Comparison of ENCODE assay signal across 8 mouse cellular contexts in genomic region chr8:121665329-121665728, GRCm38 (mm10). TPM values are rescaled to one million over a fixed set of nuclear protein-coding genes. Genes with fewer than 3 reads are reported as not detected.
A peak's percentile ranks its signal among the peaks of the same experiment; 100 is the strongest.
DNase-seq lines count a peak whose midpoint lies in the region; ATAC-seq lines count a peak whose summit lies in the region.

No protein-coding gene starts in this region.

- ATAC-seq in embryonic facial prominence, embryonic 12.5 days (ENCODE audit: insufficient number of reproducible peaks, insufficient read depth, low FRiP score, low TSS enrichment), result 0 out of 2 replicates have a peak, but pooled peaks have one; percentile 12
- ATAC-seq in heart, embryonic 11.5 days (replicated peaks; ENCODE audit: insufficient number of reproducible peaks, low FRiP score, low TSS enrichment), result peak; percentile 59
- ATAC-seq in lung, embryonic 16.5 days (ENCODE audit: low read depth), result peak; percentile 94

- H3K27ac ChIP-seq in embryonic facial prominence, embryonic 12.5 days, result peak overlapping the region; percentile 82
- peak overlapping the region; percentile 84 for H3K27ac ChIP-seq in heart, embryonic 11.5 days (ENCODE audit: low read depth, low read length)
- peak overlapping the region; percentile 95 for H3K27ac ChIP-seq in lung, embryonic 16.5 days (ENCODE audit: low read length)

- WGBS in embryonic facial prominence, embryonic 12.5 days, result 3% methylated on average over 16 of the region's 16 CpGs
- WGBS in heart, embryonic 11.5 days (ENCODE audit: insufficient replicate concordance), result 6% methylated on average over 16 of the region's 16 CpGs
- under 1% methylated on average over 16 of the region's 16 CpGs for WGBS in lung, embryonic 16.5 days

- H3K4me3 ChIP-seq in embryonic facial prominence, embryonic 12.5 days, result peak overlapping the region; percentile 1; the same call in 1 of the 2 replicates
- H3K4me3 ChIP-seq in heart, embryonic 11.5 days (ENCODE audit: low read depth, low read length), result peak overlapping the region; percentile 6; the same call in 1 of the 2 replicates
- peak overlapping the region; percentile 31 for H3K4me3 ChIP-seq in lung, embryonic 16.5 days (ENCODE audit: low read length)

- DNase-seq in adrenal gland, adult 8-10 months, result peak; percentile 47
- DNase-seq in kidney, adult 9 months, result peak; percentile 74
- DNase-seq in retina, embryonic 14.5 days (ENCODE audit: low spot score), result peak; percentile 64
- no peak for DNase-seq in frontal cortex, postnatal 25 days (ENCODE audit: low spot score in 2 of 2)
- DNase-seq in left cerebral cortex, adult 8-10 months (ENCODE audit: low spot score in 2 of 2), result no peak

- H3K9ac ChIP-seq in embryonic facial prominence, embryonic 12.5 days, result 0 out of 2 replicates have a peak overlapping the region, but pooled peaks have one; percentile 15
- peak overlapping the region; percentile 47; the same call in 1 of the 2 replicates for H3K9ac ChIP-seq in heart, embryonic 11.5 days (ENCODE audit: low read depth, low read length)
- H3K9ac ChIP-seq in lung, embryonic 16.5 days (ENCODE audit: low read length), result peak overlapping the region; percentile 65

- no peaks in the 10 kb centered on the region for H3K36me3 ChIP-seq in embryonic facial prominence, embryonic 12.5 days
- H3K36me3 ChIP-seq in heart, embryonic 11.5 days (ENCODE audit: control insufficient read depth, insufficient read depth, low read length), result no peaks in the 10 kb centered on the region
- H3K36me3 ChIP-seq in lung, embryonic 16.5 days (ENCODE audit: control insufficient read depth, insufficient read depth, low read length), result no peaks in the 10 kb centered on the region

- no peaks in the 10 kb centered on the region for H3K27me3 ChIP-seq in embryonic facial prominence, embryonic 12.5 days
- 0 out of 2 replicates have a peak, but pooled peaks cover 4% of the 10 kb centered on the region for H3K27me3 ChIP-seq in heart, embryonic 11.5 days (ENCODE audit: control insufficient read depth, insufficient read depth, low read length)
- no peaks in the 10 kb centered on the region for H3K27me3 ChIP-seq in lung, embryonic 16.5 days (ENCODE audit: control insufficient read depth, insufficient read depth, low read depth, low read length)

- H3K4me1 ChIP-seq in embryonic facial prominence, embryonic 12.5 days, result peaks cover 29% of the 10 kb centered on the region
- peaks cover 17% of the 10 kb centered on the region for H3K4me1 ChIP-seq in heart, embryonic 11.5 days (ENCODE audit: control insufficient read depth, insufficient read depth, low read length)
- H3K4me1 ChIP-seq in lung, embryonic 16.5 days (replicated peaks; ENCODE audit: control insufficient read depth, insufficient read depth, low read length), result peaks cover 25% of the 10 kb centered on the region

- H3K9me3 ChIP-seq in embryonic facial prominence, embryonic 12.5 days, result no peaks in the 10 kb centered on the region
- H3K9me3 ChIP-seq in heart, embryonic 11.5 days (replicated peaks; ENCODE audit: control insufficient read depth, low read length), result no peaks in the 10 kb centered on the region
- no peaks in the 10 kb centered on the region for H3K9me3 ChIP-seq in lung, embryonic 16.5 days (ENCODE audit: control insufficient read depth, low read length)

- H3K4me2 ChIP-seq in embryonic facial prominence, embryonic 12.5 days (replicated peaks), result peak overlapping the region; percentile 37
- peak overlapping the region; percentile 44 for H3K4me2 ChIP-seq in heart, embryonic 11.5 days
- H3K4me2 ChIP-seq in lung, embryonic 16.5 days (ENCODE audit: low read depth, low read length), result peak overlapping the region; percentile 50

RNA-seq across cellular contexts. Expression of gene Zcchc14, which starts 12.6 kb away (rescaled TPM):
- total RNA-seq in adrenal gland, adult 8-10 months (2022), result 10 to 100 TPM; 38.8 to 62.5 (median 51.0) TPM
- polyA plus RNA-seq in embryonic facial prominence, embryonic 12.5 days (2016; fragmentation: Nextera tagmentation; extraction: Ambion mirVana), result 20.0 and 21.2 TPM in 2 replicates
- polyA plus RNA-seq in heart, embryonic 11.5 days (2014; fragmentation: Nextera tagmentation; extraction: Ambion mirVana), result 11.4 and 14.2 TPM in 2 replicates
- 13.0 and 14.4 TPM in 2 replicates for polyA plus RNA-seq in lung, embryonic 16.5 days (2015; fragmentation: Nextera tagmentation; extraction: Ambion mirVana)
- total RNA-seq in left cerebral cortex, adult 8-10 months (2022), result 10 to 100 TPM; 68.6 to 73.0 (median 70.5) TPM

Comparison
In these comparisons a context has a peak if more than half of its experiments do, and no peak if none do; other contexts are left out.
1. DNase-seq: peak in adrenal gland, adult 8-10 months (single experiment), kidney, adult 9 months (single experiment) and retina, embryonic 14.5 days (single experiment); none in frontal cortex, postnatal 25 days (0 of 2) and left cerebral cortex, adult 8-10 months (0 of 2).
2. ATAC-seq: peak in every context shown above with its lines; median percentile 94 in lung, embryonic 16.5 days; 59 in heart, embryonic 11.5 days; 12 in embryonic facial prominence, embryonic 12.5 days.
3. H3K9ac ChIP-seq: peak in every context shown above with its lines; median percentile 65 in lung, embryonic 16.5 days; 47 in heart, embryonic 11.5 days; 15 in embryonic facial prominence, embryonic 12.5 days.
4. Peak in every context shown above with its lines, with median percentiles within 50 percentile points of each other: H3K27ac ChIP-seq, H3K4me2 ChIP-seq and H3K4me3 ChIP-seq.